ENCODE assay signal across 13 mouse cellular contexts in genomic region chr11:23392567-23392966, GRCm38 (mm10).
"Had no signal": no experiment of that assay in that cellular context is flagged by ENCODE, and none has a peak within 500 bp of the region (broad histone marks: within the 10 kb centered on the region; RNA-seq: fewer than 3 reads in every experiment).

No protein-coding gene starts in this region.

- H3K9ac ChIP-seq: limb, embryonic 12.5 days; lung, embryonic 15.5 days; midbrain, embryonic 15.5 days; neural tube, embryonic 13.5 days; stomach, embryonic 15.5 days had no signal

- DNase-seq: kidney, adult 2 months; kidney, postnatal 25 days; lung, postnatal 14 days; right cerebral cortex, postnatal 14 days; thymus, adult 2 months; thymus, postnatal 4 days had no signal

- H3K27me3 ChIP-seq: limb, embryonic 12.5 days; lung, embryonic 15.5 days; midbrain, embryonic 15.5 days; neural tube, embryonic 13.5 days; stomach, embryonic 15.5 days had no signal

- H3K27ac ChIP-seq: limb, embryonic 12.5 days; lung, embryonic 15.5 days; macrophage; midbrain, embryonic 15.5 days; neural tube, embryonic 13.5 days; stomach, embryonic 15.5 days had no signal

- H3K9me3 ChIP-seq: limb, embryonic 12.5 days; lung, embryonic 15.5 days; midbrain, embryonic 15.5 days; neural tube, embryonic 13.5 days; stomach, embryonic 15.5 days had no signal

- H3K4me2 ChIP-seq: limb, embryonic 12.5 days; lung, embryonic 15.5 days; midbrain, embryonic 15.5 days; neural tube, embryonic 13.5 days; stomach, embryonic 15.5 days had no signal

- H3K4me3 ChIP-seq: limb, embryonic 12.5 days; lung, embryonic 15.5 days; midbrain, embryonic 15.5 days; neural tube, embryonic 13.5 days; stomach, embryonic 15.5 days had no signal

- H3K4me1 ChIP-seq: limb, embryonic 12.5 days; lung, embryonic 15.5 days; midbrain, embryonic 15.5 days; neural tube, embryonic 13.5 days; stomach, embryonic 15.5 days had no signal

- ATAC-seq: intestine, embryonic 16.5 days; midbrain, embryonic 15.5 days had no signal
